Mouse (Mus musculus): ENCODE measurements at regions not wholly inside any gene's neighbourhood (a gene's known extent, or its start where the extent isn't known, plus 50 kb on each side); places are given as distances from the start of the nearest gene placed in this dataset.

GRCm38 (mm10) chr11:114294511-114295250, 227.8 kb upstream of the Sdk2 start:
- no peak for DNase-seq (ENCODE audit: extremely low read depth)
- Histone ChIP-seq H3K9me3 (replicated peaks; ENCODE audit: low read length) (peaks cover 2% of the 10 kb centered on the region), H3K36me3 (replicated peaks in 1 of 2; ENCODE audit: control insufficient read depth in 1 of 2, insufficient read depth in 1 of 2, low read length in 1 of 2) (no peaks in the 10 kb centered on the region), H3K4me2 (ENCODE audit: insufficient read depth, low read depth, poor library complexity, severe bottlenecking) (no peak overlapping the region), H3K27me3 (replicated peaks) (peaks cover 81% of the 10 kb centered on the region), H3K9ac (ENCODE audit: insufficient read depth, low read depth) (no peak overlapping the region), H3K79me2 (replicated peaks; ENCODE audit: control insufficient read depth, extremely low read depth, insufficient read depth, poor library complexity, severe bottlenecking) (no peaks in the 10 kb centered on the region), H3K27ac (ENCODE audit: insufficient read depth, low read depth) (no peak overlapping the region), H3K4me1 (ENCODE audit: control insufficient read depth in 1 of 2, insufficient read depth in 2 of 2) (no peaks in the 10 kb centered on the region), H3K4me3 (replicated peaks in 1 of 3; ENCODE audit: low read depth in 2 of 3, low read length in 2 of 3, poor library complexity in 1 of 3) (no peak overlapping the region)
- in situ Hi-C loops (cut with MboI; ENCODE audit: low pct_ligation_motif_present, low pct_unique_long_range_greater_than_20kb, low sequenced_read_pairs) (loop anchor here (25.0 kb wide), 1 partner anchor 432 kb away; no protein-coding TSS in a partner anchor), dilution Hi-C loops (cut with MboI; ENCODE audit: extremely low pct_ligation_motif_present, extremely low pct_unique_long_range_greater_than_20kb, low sequenced_read_pairs) (no loop called here)
- TF ChIP-seq ZC3H11A (IDR thresholded peaks at IDR 0.05; ENCODE audit: low read depth, low read length) (no peak), POLR2AphosphoS2 (IDR thresholded peaks at IDR 0.05; ENCODE audit: low read depth, low read length) (no peak), KAT2A (IDR thresholded peaks at IDR 0.05; ENCODE audit: insufficient replicate concordance, low read length) (no peak), HCFC1 (IDR thresholded peaks at IDR 0.05; ENCODE audit: low read depth, low read length) (no peak), USF1 (IDR thresholded peaks at IDR 0.05; ENCODE audit: low read depth, low read length) (no peak), BHLHE40 (IDR thresholded peaks at IDR 0.05; ENCODE audit: low read depth, low read length) (no peak), PAX5 (IDR thresholded peaks at IDR 0.05; ENCODE audit: low read length) (no peak), POLR2A (IDR thresholded peaks at IDR 0.05; ENCODE audit: low read depth, low read length) (no peak), CHD2 (IDR thresholded peaks at IDR 0.05; ENCODE audit: low read length) (no peak), MYC (IDR thresholded peaks at IDR 0.05; ENCODE audit: low read depth, low read length) (no peak), MEF2A (IDR thresholded peaks at IDR 0.05; ENCODE audit: borderline replicate concordance, low read depth, low read length) (no peak), ELF1 (IDR thresholded peaks at IDR 0.05; ENCODE audit: low read depth, low read length) (no peak), ZMIZ1 (IDR thresholded peaks at IDR 0.05; ENCODE audit: low read depth, low read length) (no peak)

GRCm38 (mm10) chr11:114291258-114291657, 224.4 kb upstream of the Sdk2 start:
- TF ChIP-seq EP300 (IDR thresholded peaks at IDR 0.05; ENCODE audit: low read length) (no peak), POLR2AphosphoS2 (IDR thresholded peaks at IDR 0.05; ENCODE audit: low read depth, low read length) (no peak), NELFE (IDR thresholded peaks at IDR 0.05; ENCODE audit: low read depth, low read length) (no peak)
- no peaks in the 10 kb centered on the region for H3K36me3 ChIP-seq (replicated peaks in 1 of 2; ENCODE audit: control insufficient read depth in 1 of 2, insufficient read depth in 1 of 2, low read length in 1 of 2)
- DNase-seq (ENCODE audit: extremely low read depth) = no peak
- no peaks in the 10 kb centered on the region for H3K79me2 ChIP-seq (replicated peaks; ENCODE audit: control insufficient read depth, extremely low read depth, insufficient read depth, poor library complexity, severe bottlenecking)
- in situ Hi-C loops (cut with MboI; ENCODE audit: low pct_ligation_motif_present, low pct_unique_long_range_greater_than_20kb, low sequenced_read_pairs) (loop anchor here (25.0 kb wide), 1 partner anchor 429 kb away; no protein-coding TSS in a partner anchor), dilution Hi-C loops (cut with MboI; ENCODE audit: extremely low pct_ligation_motif_present, extremely low pct_unique_long_range_greater_than_20kb, low sequenced_read_pairs) (no loop called here)
- H3K4me2 ChIP-seq (ENCODE audit: insufficient read depth, low read depth, poor library complexity, severe bottlenecking) = no peak overlapping the region
- H3K4me3 ChIP-seq (replicated peaks in 1 of 3; ENCODE audit: low read depth in 2 of 3, low read length in 2 of 3, poor library complexity in 1 of 3) = no peak overlapping the region
- peaks cover 76% of the 10 kb centered on the region for H3K27me3 ChIP-seq (replicated peaks)
- H3K9me3 ChIP-seq (replicated peaks; ENCODE audit: low read length) = no peaks in the 10 kb centered on the region
- H3K9ac ChIP-seq (ENCODE audit: insufficient read depth, low read depth) = no peak overlapping the region
- no peaks in the 10 kb centered on the region for H3K4me1 ChIP-seq (ENCODE audit: control insufficient read depth in 1 of 2, insufficient read depth in 2 of 2)
- no peak overlapping the region for H3K27ac ChIP-seq (ENCODE audit: insufficient read depth, low read depth)

All from CH12.LX (cell line).